Mouse (Mus musculus): ENCODE results near the gene Gm4763.
"Not testable (repeated sequence)": the region's sequence is repeated elsewhere in the genome, so short reads cannot be mapped to it uniquely, and the experiment has no call there.

Gm4763 gene

GRCm38 (mm10) chr7:24726808-24727207, at the start of gene Gm4763:
TSS of gene Gm4763 (minus strand) at chr7:24726908.
- DNase-seq (ENCODE audit: low read depth, low spot score): not testable (repeated sequence)

GRCm38 (mm10) chr7:24776145-24776544, 49.4 kb upstream of the Gm4763 start:
- DNase-seq (ENCODE audit: low read depth, low spot score): no peak

GRCm38 (mm10) chr7:24773942-24774535, 47.3 kb upstream of the Gm4763 start:
- DNase-seq (ENCODE audit: low read depth, low spot score): no peak

GRCm38 (mm10) chr7:24771361-24771760, 44.7 kb upstream of the Gm4763 start:
- no peak for DNase-seq (ENCODE audit: low read depth, low spot score)

- DNase-seq (ENCODE audit: low read depth, low spot score): no peak
These were observed 35.9 kb upstream of the Gm4763 start for GRCm38 (mm10) chr7:24762574-24762973.

GRCm38 (mm10) chr7:24761161-24761560, 34.5 kb upstream of the Gm4763 start:
- no peak for DNase-seq (ENCODE audit: low read depth, low spot score)

GRCm38 (mm10) chr7:24760211-24760610, 33.5 kb upstream of the Gm4763 start, which contains the start of gene Cd177:
TSS of gene Cd177 (minus strand) at chr7:24760311.
- no peak for DNase-seq (ENCODE audit: low read depth, low spot score)

GRCm38 (mm10) chr7:24758520-24758919, 31.8 kb upstream of the Gm4763 start:
- DNase-seq (ENCODE audit: low read depth, low spot score): no peak

- DNase-seq (ENCODE audit: low read depth, low spot score): no peak
These were observed 26.8 kb upstream of the Gm4763 start for GRCm38 (mm10) chr7:24753476-24753875.

GRCm38 (mm10) chr7:24751610-24752009, 24.9 kb upstream of the Gm4763 start:
- DNase-seq (ENCODE audit: low read depth, low spot score): no peak

GRCm38 (mm10) chr7:24750695-24751094, 24.0 kb upstream of the Gm4763 start:
- DNase-seq (ENCODE audit: low read depth, low spot score): no peak

GRCm38 (mm10) chr7:24735970-24736670, 9.4 kb upstream of the Gm4763 start:
- no peak for DNase-seq (ENCODE audit: low read depth, low spot score)

GRCm38 (mm10) chr7:24715039-24715438, 11.7 kb downstream of the Gm4763 start:
- DNase-seq (ENCODE audit: low read depth, low spot score): no peak

GRCm38 (mm10) chr7:24708832-24709292, 17.8 kb downstream of the Gm4763 start, which contains the start of gene BC049730:
TSS of gene BC049730 (plus strand) at chr7:24709242.
- no peak for DNase-seq (ENCODE audit: low read depth, low spot score)

GRCm38 (mm10) chr7:24702841-24703240, 23.9 kb downstream of the Gm4763 start:
- not testable (repeated sequence) for DNase-seq (ENCODE audit: low read depth, low spot score)

GRCm38 (mm10) chr7:24697891-24698290, 28.8 kb downstream of the Gm4763 start:
- DNase-seq (ENCODE audit: low read depth, low spot score): not testable (repeated sequence)

- DNase-seq (ENCODE audit: low read depth, low spot score): not testable (repeated sequence)
These were observed 34.0 kb downstream of the Gm4763 start for GRCm38 (mm10) chr7:24692693-24693092.

GRCm38 (mm10) chr7:24687519-24687918, 39.2 kb downstream of the Gm4763 start:
- not testable (repeated sequence) for DNase-seq (ENCODE audit: low read depth, low spot score)

- not testable (repeated sequence) for DNase-seq (ENCODE audit: low read depth, low spot score)
These were observed 42.6 kb downstream of the Gm4763 start for GRCm38 (mm10) chr7:24684121-24684520.

- DNase-seq (ENCODE audit: low read depth, low spot score): no peak
These were observed 50.1 kb downstream of the Gm4763 start, which contains the start of gene Tex101 for GRCm38 (mm10) chr7:24676575-24676974. TSS of gene Tex101 (minus strand) at chr7:24676675.

- no peak for DNase-seq (ENCODE audit: low read depth, low spot score)
These were observed 54.7 kb downstream of the Gm4763 start for GRCm38 (mm10) chr7:24671944-24672439.

All from skeletal muscle tissue, adult 2 months (tissue).